Mouse (Mus musculus): Measurements from ENCODE around the gene Rab4a.

The Rab4a gene

DNA sequence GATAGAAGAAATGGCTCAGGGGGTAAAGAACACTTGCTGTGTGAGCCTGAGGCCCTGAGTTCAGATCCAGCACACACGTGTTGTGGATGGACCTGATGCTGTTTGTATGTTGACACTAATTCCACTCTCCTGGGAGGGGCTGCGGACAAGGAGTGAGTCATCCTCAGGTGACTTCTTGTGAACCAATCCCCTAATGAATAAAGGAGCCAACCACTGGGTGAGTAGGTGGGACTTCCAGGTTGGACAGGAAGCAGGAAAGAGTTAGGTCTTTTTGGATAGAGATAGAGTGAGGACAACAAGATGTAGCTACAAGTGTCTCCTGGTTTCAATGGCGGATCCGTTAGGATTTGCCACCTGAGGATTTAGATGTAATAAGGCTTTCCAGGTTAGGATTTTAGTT lies 43.6 kb downstream of the Rab4a start:
- DNase-seq (ENCODE audit: low spot score): no peak

DNA sequence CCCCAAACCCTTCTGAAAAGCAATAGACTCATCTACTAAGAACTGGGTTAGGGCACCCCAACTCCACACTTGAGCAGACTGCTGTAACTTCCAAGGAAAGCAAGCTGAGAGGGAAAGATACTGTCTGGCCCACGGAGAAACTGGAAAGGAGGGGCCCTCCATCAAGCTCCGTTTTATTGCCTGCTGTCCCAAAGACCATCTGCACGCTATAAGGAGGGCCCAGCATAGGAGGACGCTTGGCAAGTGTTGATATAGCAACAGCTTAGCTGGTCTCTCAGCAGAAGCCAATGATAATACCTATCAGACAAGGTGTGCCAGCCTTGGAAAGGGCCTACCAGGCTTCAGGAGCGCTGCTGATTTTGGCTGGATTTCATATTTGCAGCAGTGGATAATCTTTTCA lies 45.8 kb downstream of the Rab4a start:
- DNase-seq (ENCODE audit: low spot score): no peak

DNA sequence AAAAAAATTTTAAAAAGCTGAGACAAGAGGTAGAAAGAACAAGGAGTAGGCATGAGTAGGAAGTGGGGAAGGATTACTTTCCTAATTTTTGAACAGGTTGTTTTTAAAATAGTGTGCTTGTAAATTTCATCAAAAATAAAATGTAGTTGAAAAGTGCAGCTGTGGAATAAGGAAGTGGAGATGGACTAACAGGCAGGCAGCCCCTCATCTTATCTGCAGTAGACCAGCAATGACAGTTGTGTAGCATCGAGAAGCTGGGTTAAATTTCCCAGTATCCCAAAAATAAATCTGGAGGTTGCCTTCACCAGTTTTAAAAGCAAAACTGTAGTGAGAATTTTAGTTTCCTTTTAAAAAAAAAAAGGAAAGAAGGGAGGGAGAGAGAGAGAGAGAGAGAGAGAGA lies 48.5 kb downstream of the Rab4a start:
- DNase-seq (ENCODE audit: low spot score): no peak

DNA sequence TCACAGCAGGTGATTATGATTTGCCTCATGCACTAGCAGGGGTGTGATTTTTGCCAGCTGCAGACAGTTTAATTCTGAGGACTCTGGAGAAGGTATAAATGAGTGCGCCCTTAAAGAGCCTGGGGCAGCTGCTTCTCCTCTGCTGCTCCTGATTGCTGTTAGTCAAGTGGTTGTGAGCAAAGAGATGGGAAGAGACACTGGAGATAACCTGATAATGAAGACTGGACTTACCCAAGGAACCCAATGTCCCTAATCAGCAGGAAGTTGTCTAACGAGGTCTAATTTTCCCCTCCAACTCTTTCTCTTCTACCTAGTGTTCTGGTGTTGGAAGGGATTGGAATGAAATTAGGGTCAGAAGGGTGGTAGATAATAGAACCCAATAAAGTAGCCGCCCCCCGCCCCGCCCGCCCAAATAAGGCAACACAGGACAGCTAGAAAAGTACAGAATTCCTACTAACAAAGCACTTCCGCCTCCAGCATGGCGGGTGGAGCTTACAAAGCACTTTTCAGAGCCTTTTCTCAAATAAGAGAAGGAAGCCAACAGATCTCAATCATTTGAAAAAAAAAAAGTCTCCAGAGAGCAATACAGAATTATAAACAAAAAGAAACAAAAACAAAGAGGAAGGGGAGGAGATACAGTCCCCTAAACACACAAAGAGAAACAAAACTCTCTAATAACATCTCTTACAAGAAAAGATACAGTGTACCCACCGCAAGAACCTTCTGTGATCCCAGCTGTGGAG lies 49.1 kb downstream of the Rab4a start:
- DNase-seq (ENCODE audit: low spot score): no peak

DNA sequence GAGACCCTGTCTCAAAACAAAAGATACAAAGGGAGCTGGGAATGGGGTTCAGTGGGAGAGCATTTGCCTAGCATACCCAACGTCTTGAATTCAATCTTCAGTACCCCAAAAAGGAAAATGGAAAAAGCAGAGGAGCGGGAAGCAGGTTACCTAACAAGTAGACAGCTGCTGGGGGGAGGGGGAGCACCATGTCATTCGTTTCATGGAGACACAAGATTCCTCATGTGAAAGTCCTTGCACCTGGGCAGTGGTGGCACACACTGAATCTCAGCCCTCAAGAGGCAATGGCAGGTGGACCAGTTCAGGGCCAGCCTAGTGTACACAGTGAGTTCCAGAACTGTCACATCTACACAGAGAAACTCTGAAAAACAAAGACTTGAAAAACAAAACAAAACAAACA lies 51.6 kb downstream of the Rab4a start:
- no peak for DNase-seq (ENCODE audit: low spot score)

DNA sequence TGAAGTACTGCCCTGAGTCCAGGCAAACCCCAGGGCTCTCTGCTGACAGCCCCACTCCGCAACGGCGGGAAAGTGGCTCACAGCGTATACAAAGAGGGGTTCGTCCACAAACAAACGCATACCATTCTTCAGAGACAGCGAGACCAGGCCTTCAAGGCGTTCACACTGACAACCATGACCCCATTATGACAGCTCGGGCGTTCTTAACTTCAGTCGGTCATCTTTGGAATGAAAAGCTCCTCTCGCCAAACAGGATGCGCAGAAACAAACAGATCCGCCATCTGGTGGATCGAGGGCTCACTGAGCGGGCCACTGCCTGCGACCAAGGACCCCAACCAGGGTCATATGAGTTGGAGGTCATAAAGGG lies 52.8 kb downstream of the Rab4a start:
- no peak for DNase-seq (ENCODE audit: low spot score)

DNA sequence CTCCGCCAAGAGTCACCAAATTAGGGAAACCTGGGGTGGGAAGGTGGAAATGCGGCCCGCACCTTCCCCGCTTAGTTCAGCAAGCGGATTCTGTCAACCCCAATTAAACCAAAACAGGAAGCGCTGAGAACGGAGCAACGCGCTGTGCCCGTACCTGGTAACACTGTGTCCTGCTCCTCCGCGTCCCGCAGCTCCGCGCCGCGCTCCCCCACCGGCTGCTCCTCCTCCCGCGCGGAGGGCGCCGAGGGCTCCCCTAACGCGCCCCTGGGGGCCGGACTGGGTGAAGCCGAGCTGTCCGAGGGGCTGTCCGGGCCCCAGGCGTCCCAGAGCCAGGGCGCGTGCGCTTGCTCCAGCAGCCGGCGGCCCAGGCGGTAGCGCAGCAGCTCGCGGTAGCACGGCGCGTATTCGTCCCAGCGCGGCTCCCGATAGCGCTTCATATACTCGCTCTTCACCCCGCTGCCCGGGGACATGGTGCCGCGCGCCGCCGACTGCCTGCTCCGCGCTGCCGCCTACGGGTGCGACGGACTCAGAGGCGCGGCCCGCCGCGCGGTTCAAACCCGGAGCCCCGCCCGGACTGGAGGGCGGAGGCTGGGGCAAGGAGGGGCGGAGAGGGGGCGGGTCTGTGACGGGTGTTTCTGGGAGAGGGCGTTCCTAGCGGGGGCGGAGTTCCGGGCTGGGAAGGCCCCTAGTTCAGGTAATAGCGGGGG lies 53.3 kb downstream of the Rab4a start:
- peak; percentile 88 for DNase-seq (ENCODE audit: low spot score)

DNA sequence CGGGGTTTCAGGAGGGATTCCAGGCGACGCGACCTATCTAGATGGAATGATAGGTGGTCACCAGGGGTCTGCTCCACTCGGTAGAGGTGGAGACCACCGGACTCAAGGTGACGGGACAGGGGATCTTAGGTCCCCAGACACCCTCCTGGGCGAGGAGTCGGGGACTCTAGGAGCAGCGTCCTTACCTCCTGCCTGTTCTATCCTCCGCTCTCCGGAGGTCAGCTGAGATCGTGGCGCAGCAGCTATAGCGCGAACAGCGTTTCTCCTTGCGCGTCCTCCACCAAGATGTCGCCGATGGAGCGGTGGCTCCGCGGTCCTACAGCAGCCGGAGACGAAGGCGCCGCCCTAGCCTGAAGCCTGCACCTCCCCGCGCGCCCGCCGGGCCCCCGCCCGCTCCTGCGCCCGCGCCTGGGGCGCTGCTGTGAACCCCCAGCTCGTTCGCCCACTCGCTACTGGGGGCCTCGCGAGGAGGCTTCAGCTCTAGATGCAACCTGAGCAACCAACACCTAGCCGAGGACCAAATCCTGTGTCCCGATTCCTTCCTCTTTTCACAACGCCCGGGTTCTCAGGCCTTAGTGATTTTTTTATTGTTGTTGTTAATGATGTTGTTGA lies 54.0 kb downstream of the Rab4a start, which contains the start of gene Ccsap:
Gene Ccsap, minus strand, starts transcription at position 562 of the 612 bp plus-strand sequence.
- peak; percentile 54 for DNase-seq (ENCODE audit: low spot score)

DNA sequence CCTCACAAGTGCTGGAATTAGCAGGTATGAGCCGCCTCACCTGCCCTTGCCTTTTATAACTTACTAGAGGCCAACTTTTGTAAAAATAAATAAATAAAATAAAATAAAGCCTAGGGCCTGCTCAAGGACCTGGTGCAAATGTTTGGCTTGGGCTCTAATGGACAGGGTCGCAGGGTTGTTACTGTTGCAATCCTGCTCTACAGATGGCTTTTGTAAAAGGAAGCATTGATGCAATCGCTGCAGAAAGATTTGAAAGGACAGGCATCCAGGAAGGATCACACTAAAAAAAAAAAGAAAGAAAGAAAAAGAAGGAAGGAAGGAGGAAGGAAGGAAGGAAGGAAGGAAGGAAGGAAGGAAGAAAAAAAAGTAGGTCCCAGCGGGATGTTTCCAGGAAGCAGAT lies 54.6 kb downstream of the Rab4a start:
- no peak for DNase-seq (ENCODE audit: low spot score)

DNA sequence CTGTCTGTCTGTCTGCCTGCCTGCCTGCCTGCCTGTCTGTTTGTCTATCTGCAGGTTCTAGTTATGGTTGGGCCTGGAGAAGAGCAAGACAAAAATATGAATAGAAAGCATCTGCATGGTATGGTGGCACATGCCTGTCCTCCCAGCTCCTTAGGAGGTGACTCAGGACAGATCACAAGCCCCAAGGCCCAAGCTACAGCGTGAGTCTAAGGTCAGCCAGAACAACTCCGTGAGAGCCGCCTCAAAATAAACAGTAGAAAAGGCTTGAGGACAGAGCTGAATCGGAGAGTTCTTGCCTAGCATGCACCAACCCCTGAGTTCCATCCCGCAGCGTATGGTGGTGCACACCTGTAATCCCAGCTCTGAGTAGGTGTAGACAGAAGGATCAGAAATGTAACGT lies 60.0 kb downstream of the Rab4a start:
- no peak for DNase-seq (ENCODE audit: low spot score)

DNA sequence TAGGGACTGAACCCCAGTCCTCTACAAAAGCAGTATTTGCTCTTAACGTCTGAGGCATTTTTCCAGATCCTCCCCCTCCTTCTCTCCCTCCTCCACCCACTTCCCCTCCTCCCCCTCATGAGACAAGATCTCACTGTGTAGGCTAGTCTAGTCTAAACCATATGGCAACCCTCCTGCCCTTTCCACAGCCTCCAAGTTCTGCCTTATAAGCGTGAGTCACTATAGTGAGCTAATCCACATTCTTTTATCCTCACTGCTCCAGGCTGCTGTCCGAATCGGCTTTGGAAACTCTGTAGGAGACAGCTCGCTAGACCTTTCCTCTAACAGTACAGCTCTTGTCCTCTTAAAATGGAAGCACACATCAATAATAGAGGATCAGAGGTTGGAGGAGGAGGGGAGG lies 61.2 kb downstream of the Rab4a start:
- no peak for DNase-seq (ENCODE audit: low spot score)

DNA sequence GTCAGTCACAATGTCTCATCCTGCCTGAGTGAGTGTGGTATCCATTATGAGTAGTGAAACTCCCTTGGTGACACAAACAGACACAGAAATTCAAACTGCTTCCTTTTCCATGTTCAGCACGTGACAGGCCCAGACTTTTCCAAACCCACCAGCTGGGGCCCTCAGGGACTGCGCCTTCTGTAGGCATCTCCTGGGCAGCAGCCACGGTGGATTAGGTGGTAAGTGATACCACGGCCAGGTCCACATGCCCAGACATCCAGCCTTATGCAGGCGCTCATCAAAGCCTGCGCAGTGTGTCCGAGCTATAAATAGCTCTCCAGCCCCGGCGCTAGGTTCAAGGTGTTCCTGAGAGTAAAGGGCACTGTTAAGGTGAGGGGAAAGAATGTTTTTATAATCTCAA lies 66.3 kb downstream of the Rab4a start:
- DNase-seq (ENCODE audit: low spot score): no peak

DNA sequence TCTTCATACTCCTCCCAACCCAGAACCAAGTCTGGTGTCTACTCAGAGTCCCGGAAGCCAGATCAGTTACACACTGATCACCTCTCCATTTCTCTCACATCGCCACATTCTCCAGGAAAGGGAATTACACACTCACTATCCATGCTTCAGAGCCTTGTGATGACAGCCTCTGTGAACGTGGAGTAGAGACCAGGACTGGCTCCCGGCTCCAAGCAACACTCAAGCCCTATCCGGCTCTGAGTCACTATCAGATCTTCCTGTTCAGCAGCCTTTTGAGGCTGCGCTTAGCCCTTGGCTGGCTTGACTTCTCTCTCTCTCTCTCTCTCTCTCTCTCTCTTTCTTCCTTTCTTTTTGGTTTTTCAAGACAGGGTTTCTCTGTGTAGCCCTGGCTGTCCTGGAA lies 67.6 kb downstream of the Rab4a start:
- DNase-seq (ENCODE audit: low spot score): no peak

DNA sequence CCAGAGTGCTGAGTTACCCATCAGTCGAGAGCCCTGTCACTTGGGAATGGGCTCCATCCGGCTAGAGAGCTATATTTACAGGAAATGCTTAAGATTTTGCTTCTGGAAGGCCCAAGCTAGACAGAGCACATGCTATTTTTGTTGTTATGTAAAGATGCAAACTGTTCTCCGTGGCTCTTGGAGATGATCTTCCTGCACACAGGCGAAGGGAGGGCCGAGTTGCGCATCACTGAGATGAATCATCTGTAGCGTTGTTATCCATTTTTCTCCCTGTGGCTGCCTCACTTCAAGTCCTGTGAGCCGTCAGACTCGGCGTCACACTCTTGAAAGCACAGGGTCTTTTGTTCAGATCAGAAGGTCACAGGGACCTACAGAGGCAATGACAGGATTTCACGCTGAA lies 68.5 kb downstream of the Rab4a start:
- no peak for DNase-seq (ENCODE audit: low spot score)

DNA sequence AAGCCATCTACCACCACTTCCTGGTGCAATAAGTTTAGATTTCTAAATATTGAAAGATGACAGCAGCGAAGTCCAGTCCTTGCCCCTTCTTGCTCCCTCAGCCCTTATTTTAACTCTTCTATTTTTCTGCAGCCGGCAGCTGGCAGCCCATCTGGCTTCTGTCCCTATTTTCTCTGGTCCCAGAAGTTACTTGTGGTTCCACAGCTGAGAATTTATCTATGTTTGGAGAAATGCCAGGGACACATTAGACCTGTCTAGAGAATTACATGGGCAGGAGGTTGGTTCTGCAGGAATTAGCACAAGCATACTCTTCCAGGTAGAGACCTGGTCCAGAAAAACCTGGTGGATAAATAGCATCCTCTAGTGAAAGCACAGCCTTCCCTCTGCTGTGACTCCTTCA lies 72.1 kb downstream of the Rab4a start:
- DNase-seq (ENCODE audit: low spot score): no peak

DNA sequence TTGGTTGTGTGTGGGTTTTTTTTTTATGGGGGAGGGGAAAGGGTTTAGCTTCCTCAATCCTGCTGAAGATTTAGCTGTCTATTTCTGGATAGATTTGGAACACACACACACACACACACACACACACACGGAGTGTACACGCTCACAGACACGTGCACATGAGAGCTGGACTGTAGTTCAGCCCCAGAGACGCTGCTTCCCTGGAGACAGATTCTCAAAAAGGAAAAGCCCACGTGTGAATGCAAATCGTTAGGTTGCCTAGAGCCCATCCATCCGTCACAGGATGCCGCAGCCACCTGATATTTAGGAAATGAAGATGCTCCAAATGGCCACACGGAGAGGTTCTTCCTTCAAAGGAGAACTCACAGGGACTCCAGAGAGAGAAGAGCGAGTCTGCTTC lies 74.5 kb downstream of the Rab4a start:
- peak; percentile 71 for DNase-seq (ENCODE audit: low spot score)

DNA sequence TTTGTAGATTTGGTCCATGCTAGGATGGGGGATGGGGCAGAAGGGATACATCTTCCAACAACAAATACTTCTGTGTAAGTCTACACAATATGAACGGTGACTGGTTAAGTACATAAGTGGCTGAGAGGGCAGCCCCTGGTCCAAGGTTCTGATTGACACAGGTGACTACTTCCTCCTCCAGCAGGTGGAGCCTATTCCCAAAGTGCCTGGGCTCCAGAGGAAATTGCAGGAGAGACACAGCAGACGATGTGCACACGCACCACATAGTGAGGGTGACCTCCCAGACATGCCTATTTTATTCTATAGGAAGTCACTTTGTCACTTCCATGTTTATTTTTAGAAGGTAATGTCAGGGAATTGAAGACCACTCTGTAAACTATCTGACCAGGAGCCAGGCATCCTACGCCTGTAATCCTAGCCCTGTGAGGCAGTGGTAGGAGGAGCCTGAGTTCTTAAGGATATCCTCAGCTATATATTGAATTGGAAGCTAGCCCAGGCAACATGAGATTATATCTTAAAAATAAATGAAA lies 75.1 kb downstream of the Rab4a start:
- DNase-seq (ENCODE audit: low spot score): no peak

DNA sequence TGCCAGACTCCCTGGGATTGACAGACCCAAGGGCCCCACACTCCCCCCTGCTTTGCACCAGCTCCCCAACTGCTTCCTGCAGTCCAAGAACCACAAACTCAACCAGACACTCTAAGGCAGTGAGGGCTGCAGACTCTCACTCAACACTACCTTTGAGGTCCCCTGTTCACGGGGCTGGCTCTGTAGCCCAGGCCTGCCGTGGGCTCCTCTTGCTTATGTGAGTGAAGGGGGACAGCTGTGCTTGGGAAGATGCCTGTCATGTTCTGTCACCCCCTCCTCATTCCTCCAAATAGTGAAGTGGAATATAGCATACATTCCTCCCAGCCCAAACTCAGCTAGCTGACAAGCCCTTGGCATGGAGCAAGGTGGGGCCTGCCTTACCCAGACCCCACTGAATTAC lies 76.6 kb downstream of the Rab4a start:
- DNase-seq (ENCODE audit: low spot score): no peak

DNA sequence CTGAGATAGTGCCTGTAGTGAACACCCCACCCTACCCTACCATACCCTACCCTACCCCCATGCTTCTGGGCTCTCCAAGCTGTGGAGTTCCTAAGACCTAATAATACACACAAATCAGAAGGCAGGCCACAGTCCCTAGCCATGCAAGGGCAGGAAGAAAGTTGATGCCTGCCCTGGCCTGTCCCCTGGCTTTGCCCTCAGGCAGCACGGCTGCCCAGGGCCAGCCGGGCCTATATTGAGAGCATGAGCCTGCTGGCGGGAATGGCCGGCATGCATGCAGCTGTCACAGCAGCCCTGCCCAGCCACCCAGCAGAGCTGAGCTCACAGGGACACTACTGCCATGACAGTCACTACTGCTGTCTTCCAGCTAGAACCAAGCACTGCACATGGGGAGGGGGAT lies 77.3 kb downstream of the Rab4a start:
- DNase-seq (ENCODE audit: low spot score): no peak
